Mouse (Mus musculus) lung, adult 10 weeks (tissue): ENCODE data around the gene Olfr722. TPM values are rescaled to one million over a fixed set of nuclear protein-coding genes. Genes with fewer than 3 reads are reported as not detected.

Source experiments
- polyA plus RNA-seq: library from polyadenylated mRNA; stranded (reverse); fragments of 350-450 nt; fragmentation: Illumina TruSeq; extraction: RNeasy Lipid Tissue Mini Kit (QIAGEN cat#74804); gene quantifications from one replicate; pipeline ENCODE4 v1.2.3, GENCODE M21; 2014; ENCODE audit warnings: low read depth, low replicate concordance; ENCODE audit not compliant: insufficient read depth

Olfr722 gene
- polyA plus RNA-seq, result not detected

GRCm38 (mm10) chr14:49901899-49902298 lies at the start of gene Olfr722:
TSS of gene Olfr722 (minus strand) at chr14:49901999.

GRCm38 (mm10) chr14:49931687-49932086 lies 29.9 kb upstream of the Olfr722 start, which contains the start of gene Olfr723:
TSS of gene Olfr723 (minus strand) at chr14:49931787.

Other genes starting within 250 kb of the Olfr722 start
- 2.6 TPM for gene Armh4, start 118.6 kb downstream of the Olfr722 start, polyA plus RNA-seq
- gene Olfr723, start 29.8 kb upstream of the Olfr722 start, polyA plus RNA-seq, result not detected
- not detected for gene Olfr724, start 61.3 kb upstream of the Olfr722 start, polyA plus RNA-seq
- not detected for gene Olfr725, start 138.4 kb upstream of the Olfr722 start, polyA plus RNA-seq
- gene Olfr726, start 189.0 kb upstream of the Olfr722 start, polyA plus RNA-seq, result not detected
- not detected for gene Olfr727, start 221.2 kb upstream of the Olfr722 start, polyA plus RNA-seq
- not detected for gene Olfr728, start 240.7 kb upstream of the Olfr722 start, polyA plus RNA-seq